Mouse (Mus musculus): ENCODE measurements around the gene Antxr2.

GRCm38 (mm10) chr5:97906537-97907266, 124.1 kb downstream of the Antxr2 start:
- TF ChIP-seq EP300 (IDR thresholded peaks at IDR 0.05): no peak
- TF ChIP-seq CTCF (IDR thresholded peaks at IDR 0.05): no peak
